Mouse (Mus musculus): ENCODE measurements around the gene Msmp. TPM values are rescaled to one million over a fixed set of nuclear protein-coding genes. Genes with fewer than 3 reads are reported as not detected.

Gene Msmp
- polyA plus RNA-seq (2016; fragmentation: Nextera tagmentation; extraction: Ambion mirVana), result 0.50 and 1.3 TPM in 2 replicates

DNA sequence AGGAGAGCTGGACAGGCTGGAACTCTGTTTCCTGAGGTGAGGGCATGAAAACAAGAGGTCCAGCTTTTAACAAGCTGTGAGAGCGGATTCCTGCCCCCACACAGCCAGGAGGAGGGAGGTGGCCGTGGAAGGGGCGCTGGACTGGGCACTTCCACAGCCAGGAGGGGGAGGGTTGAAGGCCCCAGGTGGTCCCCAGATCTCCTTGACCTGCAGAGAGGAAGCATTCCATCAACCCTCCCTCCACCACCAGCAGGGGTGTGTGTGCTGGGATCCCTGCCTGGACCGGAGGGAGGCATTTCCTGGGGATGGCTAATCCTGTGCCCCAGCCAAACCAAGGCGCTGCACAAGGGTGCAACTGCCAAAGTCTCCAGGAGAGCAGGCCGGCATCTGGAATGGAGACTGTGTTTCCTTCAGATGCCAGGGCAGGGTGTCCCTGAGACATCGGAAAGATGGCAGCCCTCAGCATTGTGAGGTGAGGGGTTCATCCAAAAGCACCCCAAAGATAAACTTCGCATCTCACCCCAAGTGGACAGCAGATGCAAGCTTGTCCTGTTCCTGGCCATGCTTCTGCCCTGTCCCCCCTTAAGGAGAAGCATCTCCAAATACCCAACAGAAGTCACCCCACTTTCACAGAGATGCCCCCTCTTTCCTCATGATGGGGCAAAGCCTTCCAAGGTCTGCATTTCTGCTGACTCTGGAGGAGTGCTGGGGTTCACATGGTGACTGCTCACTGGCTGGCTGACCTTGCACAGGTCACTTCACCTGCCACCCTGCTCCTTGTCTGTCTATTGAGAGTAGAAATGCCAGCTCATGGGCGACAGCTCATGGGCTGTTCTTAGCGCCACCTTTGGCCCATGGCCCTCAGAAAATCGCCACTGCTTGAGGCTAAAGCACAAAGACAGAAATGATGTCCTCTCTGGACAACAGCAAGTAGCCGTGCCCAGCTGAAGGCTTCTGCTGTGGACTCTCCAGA lies at the start of gene Msmp:
Gene Msmp, minus strand, starts transcription at position 51 of the 973 bp plus-strand sequence.
- no peak within 1 kb of the TSS for H3K27ac ChIP-seq (ENCODE audit: poor library complexity, severe bottlenecking)
- no peaks in the 10 kb centered on the region for H3K27me3 ChIP-seq (replicated peaks)
- H3K9me3 ChIP-seq (replicated peaks), result no peaks in the 10 kb centered on the region
- H3K4me3 ChIP-seq, result no peak within 1 kb of the TSS
- WGBS, result 55% methylated on average over 12 of the region's 12 CpGs
- peaks cover 33% of the 10 kb centered on the region for H3K4me1 ChIP-seq (replicated peaks)
- H3K36me3 ChIP-seq, result peaks cover 41% of the 10 kb centered on the region
- no peak for ATAC-seq (ENCODE audit: insufficient number of reproducible peaks, low FRiP score)
- H3K4me2 ChIP-seq, result no peak within 1 kb of the TSS
- H3K9ac ChIP-seq, result no peak within 1 kb of the TSS

DNA sequence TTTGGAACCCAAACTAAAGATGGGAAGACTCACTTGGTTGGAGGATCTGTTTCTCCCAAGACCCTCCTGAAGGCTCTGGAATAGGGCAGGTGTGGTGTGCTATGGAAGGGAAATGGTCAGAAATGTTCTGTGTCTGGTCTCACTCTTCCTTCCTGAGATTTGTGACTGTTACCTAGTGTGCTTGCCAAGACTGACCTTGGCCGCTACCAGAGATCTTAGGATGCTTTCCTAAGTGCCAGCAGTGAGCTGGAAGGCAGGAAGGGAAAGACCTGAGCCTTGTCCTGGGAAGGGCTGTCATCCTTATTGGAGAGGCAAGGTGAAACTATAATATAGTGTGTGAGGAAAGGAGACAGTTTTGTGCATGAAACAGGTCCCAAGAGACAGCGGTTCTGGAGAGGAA lies 49.4 kb upstream of the Msmp start:
- ATAC-seq (ENCODE audit: insufficient number of reproducible peaks, low FRiP score), result no peak
- 90% methylated on average over 2 of the region's 2 CpGs for WGBS
- H3K4me2 ChIP-seq, result no peak overlapping the region
- H3K36me3 ChIP-seq, result no peaks in the 10 kb centered on the region
- H3K27me3 ChIP-seq (replicated peaks), result peaks cover 10% of the 10 kb centered on the region
- no peak overlapping the region for H3K27ac ChIP-seq (ENCODE audit: poor library complexity, severe bottlenecking)
- peaks cover 38% of the 10 kb centered on the region for H3K4me1 ChIP-seq (replicated peaks)
- H3K9me3 ChIP-seq (replicated peaks), result no peaks in the 10 kb centered on the region
- no peak overlapping the region for H3K9ac ChIP-seq
- H3K4me3 ChIP-seq, result no peak overlapping the region

DNA sequence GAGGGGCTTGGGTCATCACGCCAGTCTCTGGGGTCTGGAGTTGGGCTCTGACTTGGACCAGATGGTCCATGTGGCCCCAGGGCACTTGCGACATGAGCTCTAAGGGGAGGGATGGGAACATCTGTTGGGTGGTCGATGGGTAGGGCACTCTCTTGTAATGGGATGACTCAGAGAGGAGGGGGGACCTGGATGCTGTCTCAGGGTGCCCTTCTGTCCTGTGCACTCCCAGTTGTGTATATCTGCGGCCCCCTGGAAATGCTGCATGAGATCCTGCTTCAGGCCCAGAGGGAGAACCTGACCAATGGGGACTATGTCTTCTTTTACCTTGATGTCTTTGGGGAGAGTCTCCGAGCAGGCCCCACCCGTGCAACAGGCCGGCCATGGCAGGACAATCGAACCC lies 49.0 kb upstream of the Msmp start:
- Histone ChIP-seq H3K27ac (ENCODE audit: poor library complexity, severe bottlenecking) (no peak overlapping the region), H3K9me3 (replicated peaks) (no peaks in the 10 kb centered on the region), H3K4me3 (no peak overlapping the region), H3K4me1 (replicated peaks) (peaks cover 38% of the 10 kb centered on the region), H3K27me3 (replicated peaks) (peaks cover 10% of the 10 kb centered on the region), H3K9ac (no peak overlapping the region), H3K36me3 (no peaks in the 10 kb centered on the region), H3K4me2 (no peak overlapping the region)
- 82% methylated on average over 8 of the region's 8 CpGs for WGBS
- ATAC-seq (ENCODE audit: insufficient number of reproducible peaks, low FRiP score), result no peak

DNA sequence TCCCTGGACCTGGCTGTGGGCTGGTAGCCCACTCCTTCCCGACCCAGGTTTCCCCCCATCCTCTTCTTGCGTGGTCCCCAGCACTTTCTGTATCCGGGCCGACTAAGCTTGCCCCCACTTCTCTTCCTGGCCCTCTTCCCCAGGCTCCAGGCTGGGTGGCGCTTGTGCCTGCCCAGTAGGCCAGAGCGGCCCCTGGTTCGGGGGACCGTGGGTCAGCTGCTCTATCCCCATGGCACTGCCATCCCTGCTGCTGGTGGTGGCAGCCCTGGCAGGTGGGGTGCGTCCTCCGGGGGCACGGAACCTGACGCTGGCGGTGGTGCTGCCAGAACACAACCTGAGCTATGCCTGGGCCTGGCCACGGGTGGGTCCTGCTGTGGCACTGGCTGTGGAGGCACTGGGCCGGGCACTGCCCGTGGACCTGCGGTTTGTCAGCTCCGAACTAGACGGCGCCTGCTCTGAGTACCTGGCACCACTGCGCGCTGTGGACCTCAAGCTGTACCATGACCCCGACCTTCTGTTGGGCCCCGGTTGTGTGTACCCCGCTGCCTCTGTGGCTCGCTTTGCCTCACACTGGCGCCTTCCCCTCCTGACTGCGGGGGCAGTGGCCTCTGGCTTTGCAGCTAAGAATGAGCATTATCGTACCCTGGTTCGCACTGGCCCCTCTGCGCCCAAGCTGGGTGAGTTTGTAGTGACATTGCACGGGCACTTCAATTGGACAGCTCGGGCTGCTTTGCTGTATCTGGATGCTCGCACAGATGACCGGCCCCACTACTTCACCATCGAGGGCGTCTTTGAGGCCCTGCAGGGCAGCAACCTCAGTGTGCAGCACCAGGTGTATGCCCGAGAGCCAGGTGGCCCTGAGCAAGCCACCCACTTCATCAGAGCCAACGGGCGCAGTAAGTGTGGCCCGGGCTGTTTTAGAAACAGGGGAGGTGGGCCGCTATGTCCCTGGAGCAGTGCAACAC lies 47.9 kb upstream of the Msmp start:
- Histone ChIP-seq H3K27me3 (replicated peaks) (peaks cover 10% of the 10 kb centered on the region), H3K4me2 (peak overlapping the region; percentile 93), H3K4me1 (replicated peaks) (peaks cover 38% of the 10 kb centered on the region), H3K27ac (ENCODE audit: poor library complexity, severe bottlenecking) (0 out of 2 replicates have a peak overlapping the region, but pooled peaks have one; percentile 55), H3K9me3 (replicated peaks) (no peaks in the 10 kb centered on the region), H3K9ac (peak overlapping the region; percentile 89), H3K36me3 (no peaks in the 10 kb centered on the region), H3K4me3 (peak overlapping the region; percentile 67)
- WGBS, result 41% methylated on average over 42 of the region's 42 CpGs
- peak; percentile 9; the same call in 1 of the 2 replicates for ATAC-seq (ENCODE audit: insufficient number of reproducible peaks, low FRiP score)

DNA sequence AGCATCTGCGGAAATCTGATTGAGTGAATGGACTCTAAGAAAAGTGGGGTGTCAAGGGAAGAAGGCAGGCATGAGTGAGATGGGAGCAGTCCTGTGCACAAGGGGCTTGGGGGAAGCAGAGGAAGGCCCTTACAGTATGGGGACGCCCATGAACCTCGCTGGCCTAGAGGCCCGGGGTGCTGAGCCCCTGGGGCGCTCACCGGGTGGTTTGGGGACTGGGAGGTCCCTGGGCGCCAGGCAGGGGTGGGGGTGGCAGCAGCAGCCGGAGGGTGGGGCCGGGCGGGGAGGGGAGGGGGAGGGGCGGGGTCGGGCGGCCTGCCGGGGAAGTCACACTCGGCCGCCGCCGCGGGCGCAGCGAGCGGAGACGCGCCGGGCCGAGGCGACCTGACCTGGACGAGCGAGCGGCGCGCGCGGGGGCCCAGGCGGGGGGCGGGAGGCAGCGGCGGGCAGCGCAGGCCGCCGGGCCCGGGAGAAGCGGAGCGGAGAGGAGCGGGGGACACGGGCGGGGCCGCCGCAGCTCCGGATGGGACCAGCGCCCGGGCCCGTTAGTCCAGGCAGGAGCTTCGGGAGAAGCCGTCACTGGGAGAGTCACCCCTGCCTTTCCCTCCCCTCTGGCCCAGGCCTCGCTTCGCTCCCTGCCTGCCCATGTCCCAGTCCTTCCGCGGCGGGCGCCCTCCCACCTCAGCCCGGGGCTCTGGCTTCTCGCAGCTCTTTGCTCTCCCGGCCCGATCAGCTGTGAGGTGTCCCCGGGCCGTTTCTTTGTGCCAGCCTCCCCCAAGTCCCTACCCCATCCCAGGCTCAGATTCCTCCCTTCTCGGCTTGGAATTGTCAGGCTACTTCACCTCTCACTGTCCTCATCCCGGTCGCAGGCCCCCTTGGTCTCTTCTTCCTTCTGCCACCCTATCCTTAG lies 47.0 kb upstream of the Msmp start, which contains the start of gene Npr2:
Gene Npr2, plus strand, starts transcription at position 890 of the 910 bp plus-strand sequence.
- H3K4me1 ChIP-seq (replicated peaks), result peaks cover 38% of the 10 kb centered on the region
- 1% methylated on average over 61 of the region's 70 CpGs for WGBS
- H3K27me3 ChIP-seq (replicated peaks), result peaks cover 10% of the 10 kb centered on the region
- H3K4me3 ChIP-seq, result peak within 1 kb of the TSS; percentile 67
- peak within 1 kb of the TSS; percentile 89 for H3K9ac ChIP-seq
- peak within 1 kb of the TSS; percentile 93 for H3K4me2 ChIP-seq
- peak within 1 kb of the TSS; percentile 55; the same call in 1 of the 2 replicates for H3K27ac ChIP-seq (ENCODE audit: poor library complexity, severe bottlenecking)
- H3K36me3 ChIP-seq, result no peaks in the 10 kb centered on the region
- peaks cover 5% of the 10 kb centered on the region for H3K9me3 ChIP-seq (replicated peaks)
- peak; percentile 66 for ATAC-seq (ENCODE audit: insufficient number of reproducible peaks, low FRiP score)

DNA sequence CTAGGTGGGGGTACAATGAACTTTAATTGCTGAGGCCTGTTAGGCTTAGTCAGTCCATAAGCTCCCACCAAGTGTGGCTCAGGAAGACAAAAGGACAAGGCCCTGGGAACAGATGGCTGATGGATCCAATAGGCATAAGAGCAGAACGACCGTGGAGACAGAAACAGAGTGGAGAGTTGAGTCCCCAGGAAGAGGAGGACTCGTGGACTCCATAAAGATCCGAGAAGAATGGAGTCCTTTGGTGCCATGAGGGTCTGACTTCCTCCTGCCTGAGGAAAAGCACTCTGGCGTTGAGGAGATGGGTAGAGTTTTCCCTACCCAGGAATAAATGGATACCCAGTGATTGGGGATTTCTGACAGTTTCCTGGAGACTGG lies 46.4 kb upstream of the Msmp start:
- H3K9me3 ChIP-seq (replicated peaks), result peaks cover 7% of the 10 kb centered on the region
- 29% methylated on average over 5 of the region's 5 CpGs for WGBS
- no peak for ATAC-seq (ENCODE audit: insufficient number of reproducible peaks, low FRiP score)
- H3K4me2 ChIP-seq, result peak overlapping the region; percentile 93
- no peaks in the 10 kb centered on the region for H3K36me3 ChIP-seq
- peak overlapping the region; percentile 67; the same call in 1 of the 2 replicates for H3K4me3 ChIP-seq
- no peak overlapping the region for H3K9ac ChIP-seq
- H3K27ac ChIP-seq (ENCODE audit: poor library complexity, severe bottlenecking), result no peak overlapping the region
- peaks cover 34% of the 10 kb centered on the region for H3K4me1 ChIP-seq (replicated peaks)
- peaks cover 10% of the 10 kb centered on the region for H3K27me3 ChIP-seq (replicated peaks)

DNA sequence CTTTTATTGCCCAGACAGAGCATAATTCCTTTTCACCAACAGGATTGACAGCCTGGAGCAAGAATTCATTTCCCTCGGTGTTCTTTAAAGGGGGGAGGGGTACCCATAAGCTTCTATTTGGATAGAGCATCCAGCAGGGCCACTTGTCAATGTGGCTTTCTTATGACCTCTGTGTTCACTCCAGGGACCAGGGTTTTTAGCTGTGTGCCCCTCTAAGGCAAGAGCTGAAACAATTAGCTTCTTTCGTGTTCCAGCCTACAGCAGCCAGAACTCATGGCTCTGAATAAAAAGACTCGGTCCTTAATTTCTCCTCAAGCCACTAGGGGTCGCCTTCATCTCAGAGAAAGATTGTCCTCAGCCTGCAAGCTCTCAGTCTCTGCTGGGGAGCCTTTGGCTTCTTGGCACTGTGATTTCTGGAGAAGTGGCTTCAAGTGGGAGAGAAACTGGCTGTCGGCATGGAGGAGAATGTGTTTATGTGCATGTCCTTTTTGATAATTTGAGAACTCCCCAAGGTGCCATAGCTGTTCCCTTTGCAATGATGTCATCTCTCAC lies 45.8 kb upstream of the Msmp start:
- 5% methylated on average over 5 of the region's 5 CpGs for WGBS
- Histone ChIP-seq H3K27me3 (replicated peaks) (peaks cover 10% of the 10 kb centered on the region), H3K27ac (ENCODE audit: poor library complexity, severe bottlenecking) (no peak overlapping the region), H3K9ac (no peak overlapping the region; the same call in 1 of the 2 replicates), H3K4me2 (peak overlapping the region; percentile 49), H3K36me3 (no peaks in the 10 kb centered on the region), H3K4me3 (no peak overlapping the region), H3K9me3 (replicated peaks) (peaks cover 13% of the 10 kb centered on the region), H3K4me1 (replicated peaks) (peaks cover 28% of the 10 kb centered on the region)
- ATAC-seq (ENCODE audit: insufficient number of reproducible peaks, low FRiP score), result no peak

DNA sequence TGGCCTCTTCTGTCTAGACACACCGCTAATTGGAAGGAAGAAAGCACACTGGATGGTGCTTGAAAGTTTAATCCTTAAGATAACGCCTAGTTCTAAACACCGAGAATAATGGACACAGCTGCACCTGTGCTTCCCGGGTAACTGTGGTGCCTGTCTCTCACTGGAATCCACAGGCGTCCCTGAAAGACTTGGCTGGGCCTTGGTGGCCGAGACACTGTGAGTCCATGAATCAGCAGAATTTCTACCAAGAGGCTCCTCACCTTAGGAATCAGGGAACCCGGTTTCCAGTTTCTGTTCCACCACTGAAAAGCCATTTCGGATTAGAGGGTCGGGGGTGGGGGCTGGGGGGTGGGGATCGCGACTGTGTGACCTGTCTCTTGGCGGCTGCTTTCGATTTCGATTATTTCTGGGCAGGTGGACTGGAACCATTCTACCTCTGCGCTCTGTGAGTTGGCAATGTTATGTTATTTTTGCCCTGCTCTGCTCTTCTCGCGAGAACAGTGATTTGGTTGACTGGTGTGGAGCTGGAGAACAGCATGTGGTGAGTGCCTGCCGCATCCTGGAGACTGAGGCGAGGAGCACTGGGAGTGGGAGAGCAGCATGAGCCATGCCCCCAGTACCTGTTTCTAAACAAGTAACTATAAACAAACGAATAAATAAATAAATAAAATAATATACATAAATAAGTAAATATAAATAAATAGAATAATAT lies 45.0 kb upstream of the Msmp start:
- no peak overlapping the region for H3K9ac ChIP-seq
- H3K4me3 ChIP-seq, result 0 out of 2 replicates have a peak overlapping the region, but pooled peaks have one; percentile 2
- H3K9me3 ChIP-seq (replicated peaks), result peaks cover 15% of the 10 kb centered on the region
- H3K4me2 ChIP-seq, result peak overlapping the region; percentile 41
- H3K27me3 ChIP-seq (replicated peaks), result peaks cover 10% of the 10 kb centered on the region
- WGBS, result 36% methylated on average over 20 of the region's 20 CpGs
- H3K27ac ChIP-seq (ENCODE audit: poor library complexity, severe bottlenecking), result no peak overlapping the region
- peaks cover 23% of the 10 kb centered on the region for H3K4me1 ChIP-seq (replicated peaks)
- no peak for ATAC-seq (ENCODE audit: insufficient number of reproducible peaks, low FRiP score)
- H3K36me3 ChIP-seq, result no peaks in the 10 kb centered on the region

DNA sequence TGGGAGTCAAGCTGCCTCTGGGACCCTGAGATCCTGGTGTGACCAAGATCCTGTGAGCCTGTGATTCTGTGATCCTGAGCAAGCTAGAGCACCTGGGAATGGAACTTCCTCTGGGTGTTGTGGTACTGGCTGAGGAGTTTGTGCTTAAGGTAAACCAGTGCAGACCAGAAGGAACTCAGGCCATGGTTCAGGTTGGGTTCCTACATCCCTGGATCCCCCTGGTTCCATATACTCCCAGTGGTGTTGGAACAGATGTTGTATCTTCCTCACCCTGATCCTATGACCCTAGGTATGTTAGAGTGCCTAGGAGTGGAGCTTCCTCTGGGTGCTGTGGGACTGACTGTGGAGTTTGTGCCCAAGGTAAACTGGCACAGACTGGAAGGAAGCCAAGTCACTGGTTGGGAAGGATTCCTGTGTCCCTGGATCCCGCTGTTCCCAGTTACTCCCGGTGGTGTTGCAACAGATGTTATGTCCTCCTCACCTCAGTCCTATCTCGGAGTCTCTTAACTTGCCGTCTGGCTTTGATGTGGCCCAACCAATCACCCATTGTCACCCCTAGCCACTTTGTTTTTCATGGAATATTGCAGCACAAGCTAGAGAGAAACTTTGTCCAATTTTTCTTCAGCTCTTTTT lies 36.0 kb upstream of the Msmp start:
- ATAC-seq (ENCODE audit: insufficient number of reproducible peaks, low FRiP score), result no peak
- no peak overlapping the region for H3K4me3 ChIP-seq
- H3K4me1 ChIP-seq (replicated peaks), result no peaks in the 10 kb centered on the region
- H3K36me3 ChIP-seq, result no peaks in the 10 kb centered on the region
- H3K9ac ChIP-seq, result no peak overlapping the region
- WGBS, result 65% methylated on average over 4 of the region's 4 CpGs
- H3K4me2 ChIP-seq, result no peak overlapping the region
- peaks cover 3% of the 10 kb centered on the region for H3K9me3 ChIP-seq (replicated peaks)
- no peak overlapping the region for H3K27ac ChIP-seq (ENCODE audit: poor library complexity, severe bottlenecking)
- H3K27me3 ChIP-seq (replicated peaks), result no peaks in the 10 kb centered on the region

Measured in heart, embryonic 12.5 days (tissue).